In genomic region chr7:4239038-4239721, GRCm38 (mm10) we compare ENCODE assay signal across 15 mouse cellular contexts. TPM values are rescaled to one million over a fixed set of nuclear protein-coding genes. Genes with fewer than 3 reads are reported as not detected.
A peak's percentile ranks its signal among the peaks of the same experiment; 100 is the strongest.
DNase-seq lines count a peak whose midpoint lies in the region; ATAC-seq and TF ChIP-seq lines count a peak whose summit lies in the region.
"Had no signal": no experiment of that assay in that cellular context is flagged by ENCODE, and none has a peak within 500 bp of the region (broad histone marks: within the 10 kb centered on the region; RNA-seq: fewer than 3 reads in every experiment).

No protein-coding gene starts in this region.

- DNase-seq in adrenal gland, adult 2 months: peak; percentile 4
- DNase-seq in adrenal gland, postnatal 25 days: no peak
- DNase-seq in layer of hippocampus, postnatal 14 days (ENCODE audit: low spot score in 2 of 2): peak; percentile 2 to 4
- no peak for DNase-seq in layer of hippocampus, adult 8-10 months (ENCODE audit: low spot score in 2 of 2)
- peak in 1 of 3 experiments; percentile 6 for DNase-seq in liver, embryonic 14.5 days (ENCODE audit: low read depth in 3 of 3, low spot score in 3 of 3)
- no peak for DNase-seq in thymus, adult 18-20 months
- no peak for DNase-seq in left cerebral cortex, postnatal 36 days (ENCODE audit: low spot score in 2 of 2)
- DNase-seq: adrenal gland, postnatal 10 days; kidney, adult 8-10 months; midbrain, embryonic 14.5 days had no signal

- no peak overlapping the region for H3K4me3 ChIP-seq in liver, embryonic 14.5 days (ENCODE audit: insufficient read depth in 1 of 2, low read depth in 2 of 2, low read length in 2 of 2)
- H3K4me3 ChIP-seq in small intestine, adult 2 months (ENCODE audit: low read depth, low read length): no peak overlapping the region
- H3K4me3 ChIP-seq: hindbrain, embryonic 12.5 days had no signal

- no peaks in the 10 kb centered on the region for H3K27me3 ChIP-seq in liver, embryonic 14.5 days (ENCODE audit: control insufficient read depth, insufficient read depth, low read length)
- no peaks in the 10 kb centered on the region for H3K27me3 ChIP-seq in small intestine, adult 2 months (ENCODE audit: control insufficient read depth, insufficient read depth, low read length)
- H3K27me3 ChIP-seq: hindbrain, embryonic 12.5 days had no signal

- no peak for TF ChIP-seq CTCF in liver, embryonic 14.5 days (IDR thresholded peaks at IDR 0.05; ENCODE audit: low read depth)
- no peak for TF ChIP-seq CTCF in small intestine, adult 2 months (IDR thresholded peaks at IDR 0.05; ENCODE audit: extremely low read depth, insufficient read length, insufficient replicate concordance, low read depth, low read length)

- TF ChIP-seq POLR2A in small intestine, adult 2 months (IDR thresholded peaks at IDR 0.05; ENCODE audit: low read depth, low read length): no peak

- 36% methylated on average over 6 of the region's 6 CpGs for WGBS in liver, embryonic 14.5 days (ENCODE audit: insufficient replicate concordance)
- WGBS in small intestine, adult 2 months: 67% methylated on average over 6 of the region's 6 CpGs

- ATAC-seq in liver, embryonic 14.5 days (ENCODE audit: insufficient read depth): peak; percentile 82

- no peak for TF ChIP-seq EP300 in liver, embryonic 14.5 days (IDR thresholded peaks at IDR 0.05; ENCODE audit: low read depth)

- H3K9me3 ChIP-seq in liver, embryonic 14.5 days (ENCODE audit: control insufficient read depth, low read length): no peaks in the 10 kb centered on the region
- H3K9me3 ChIP-seq: hindbrain, embryonic 12.5 days had no signal

- no peak overlapping the region for H3K9ac ChIP-seq in liver, embryonic 14.5 days (replicated peaks)
- H3K9ac ChIP-seq: hindbrain, embryonic 12.5 days had no signal

- H3K4me1 ChIP-seq in liver, embryonic 14.5 days (replicated peaks; ENCODE audit: control insufficient read depth in 2 of 2, insufficient read depth in 2 of 2, low read length in 1 of 2): peaks cover 0 to 8% of the 10 kb centered on the region in 2 experiments; a peak in 2 of 4 replicates
- H3K4me1 ChIP-seq in small intestine, adult 2 months (ENCODE audit: control insufficient read depth, insufficient read depth, insufficient read length, low read length): no peaks in the 10 kb centered on the region
- H3K4me1 ChIP-seq: hindbrain, embryonic 12.5 days had no signal

- no peak overlapping the region for H3K27ac ChIP-seq in liver, embryonic 14.5 days
- H3K27ac ChIP-seq in small intestine, adult 2 months (ENCODE audit: insufficient read depth, low read depth, low read length): peak overlapping the region; percentile 18; the same call in 1 of the 2 replicates
- H3K27ac ChIP-seq: hindbrain, embryonic 12.5 days had no signal

- intact Hi-C loops in left cerebral cortex, postnatal 36 days (cut with DNase I): no loop called here

- no peak overlapping the region for H3K4me2 ChIP-seq in liver, embryonic 14.5 days (ENCODE audit: low read depth)
- H3K4me2 ChIP-seq: hindbrain, embryonic 12.5 days had no signal

- no peaks in the 10 kb centered on the region for H3K36me3 ChIP-seq in liver, embryonic 14.5 days (replicated peaks; ENCODE audit: control insufficient read depth, insufficient read depth, low read depth)
- H3K36me3 ChIP-seq in small intestine, adult 2 months (ENCODE audit: control insufficient read depth, insufficient read depth, low read length): no peaks in the 10 kb centered on the region
- H3K36me3 ChIP-seq: hindbrain, embryonic 12.5 days had no signal

RNA-seq across cellular contexts. Expression of gene Lilra5, which starts 1.6 kb away (rescaled TPM):
- 1 to 10 TPM; 3.0 to 4.7 TPM for total RNA-seq in adrenal gland, adult 2 months (2021)
- polyA plus RNA-seq in adrenal gland, adult 2 months (2012; rRNA removed): 0.39 and 0.49 TPM in 2 replicates
- total RNA-seq in adrenal gland, postnatal 25 days (2021): 1.4 TPM in 2 replicates
- total RNA-seq in layer of hippocampus, postnatal 14 days (2021): not detected
- under 1 TPM in 1 of 4 experiments, not detected in 3; 0.50 TPM for total RNA-seq in layer of hippocampus, adult 8-10 months (2022)
- polyA plus RNA-seq in liver, embryonic 14.5 days (2012; rRNA removed): 0.16 and 0.24 TPM in 2 replicates
- polyA plus RNA-seq in liver, embryonic 14.5 days (2014; fragmentation: Nextera tagmentation; extraction: Ambion mirVana): 0.43 and 0.44 TPM in 2 replicates
- polyA plus RNA-seq in small intestine, adult 2 months (2012; rRNA removed): 0.22 and 0.23 TPM in 2 replicates
- total RNA-seq in left cerebral cortex, postnatal 36 days (2021): not detected
- total RNA-seq: common myeloid progenitor, adult 5-6 weeks had no signal
- polyA plus RNA-seq: hindbrain, embryonic 12.5 days; neural tube, embryonic 11.5 days; thymus, postnatal 0 days had no signal

Comparison
In these comparisons a context has a peak if more than half of its experiments do, and no peak if none do; other contexts are left out.
1. DNase-seq: peak in adrenal gland, adult 2 months (single experiment) and layer of hippocampus, postnatal 14 days (2 of 2); none in adrenal gland, postnatal 25 days (single experiment), layer of hippocampus, adult 8-10 months (0 of 2), thymus, adult 18-20 months (0 of 2) and left cerebral cortex, postnatal 36 days (0 of 2).